Mouse (Mus musculus) retina, embryonic 14.5 days (tissue): Measurements from ENCODE around the gene Adgrl4.

Experiments used
- DNase-seq: peaks from one replicate; pipeline ENCODE4 v3.0.0-alpha.2; 2015; ENCODE audit warnings: low spot score

Gene Adgrl4

GRCm38 (mm10) chr3:151437693-151438092 is at the start of gene Adgrl4:
TSS of gene Adgrl4 (plus strand) at chr3:151437887.
- DNase-seq, result peak; percentile 32

- no peak for DNase-seq
Measured at GRCm38 (mm10) chr3:151390912-151391311, 46.8 kb upstream of the Adgrl4 start.

- DNase-seq, result no peak
Measured at GRCm38 (mm10) chr3:151392891-151393290, 44.8 kb upstream of the Adgrl4 start.

- DNase-seq, result no peak
Measured at GRCm38 (mm10) chr3:151393330-151393729, 44.4 kb upstream of the Adgrl4 start.

- DNase-seq, result no peak
Measured at GRCm38 (mm10) chr3:151399270-151399669, 38.4 kb upstream of the Adgrl4 start.

GRCm38 (mm10) chr3:151411031-151411430 is 26.7 kb upstream of the Adgrl4 start:
- no peak for DNase-seq

- DNase-seq, result no peak
Measured at GRCm38 (mm10) chr3:151411488-151411887, 26.2 kb upstream of the Adgrl4 start.

GRCm38 (mm10) chr3:151416931-151417330 is 20.8 kb upstream of the Adgrl4 start:
- no peak for DNase-seq

GRCm38 (mm10) chr3:151417688-151418572 is 19.8 kb upstream of the Adgrl4 start:
- peak; percentile 21 for DNase-seq

GRCm38 (mm10) chr3:151424326-151425207 is 13.1 kb upstream of the Adgrl4 start:
- DNase-seq, result no peak

GRCm38 (mm10) chr3:151430106-151430505 is 7.6 kb upstream of the Adgrl4 start:
- no peak for DNase-seq

GRCm38 (mm10) chr3:151431507-151431906 is 6.2 kb upstream of the Adgrl4 start:
- DNase-seq, result no peak

- no peak for DNase-seq
Measured at GRCm38 (mm10) chr3:151438364-151438763, 677 bp downstream of the Adgrl4 start.

- no peak for DNase-seq
Measured at GRCm38 (mm10) chr3:151439976-151440375, 2.3 kb downstream of the Adgrl4 start.

GRCm38 (mm10) chr3:151442026-151442425 is 4.3 kb downstream of the Adgrl4 start:
- DNase-seq, result no peak

GRCm38 (mm10) chr3:151443486-151443885 is 5.8 kb downstream of the Adgrl4 start:
- no peak for DNase-seq

- no peak for DNase-seq
Measured at GRCm38 (mm10) chr3:151444284-151444683, 6.6 kb downstream of the Adgrl4 start.

GRCm38 (mm10) chr3:151445936-151446335 is 8.2 kb downstream of the Adgrl4 start:
- no peak for DNase-seq

GRCm38 (mm10) chr3:151454985-151455701 is 17.5 kb downstream of the Adgrl4 start:
- DNase-seq, result peak; percentile 11

- no peak for DNase-seq
Measured at GRCm38 (mm10) chr3:151459430-151460190, 21.9 kb downstream of the Adgrl4 start.

GRCm38 (mm10) chr3:151465215-151465614 is 27.5 kb downstream of the Adgrl4 start:
- no peak for DNase-seq
